Mouse (Mus musculus) gastrocnemius, postnatal 14 days (tissue): ENCODE results near the gene Snx10. TPM values are rescaled to one million over a fixed set of nuclear protein-coding genes. Genes with fewer than 3 reads are reported as not detected.

Experiments
- DNase-seq: peaks from one replicate; pipeline ENCODE4 v3.0.0; 2021; ENCODE audit warnings: mixed read lengths
- intact Hi-C: fragments of 180-260 bp; cut with DNase I; formaldehyde crosslinking; loops from one replicate; pipeline ENCODE4 v1.15.1; 2025; ENCODE audit warnings: low total_unique reads
- total RNA-seq, 2 experiments: library from RNA; stranded (reverse); gene quantifications; 2 replicates each; pipeline ENCODE4 v1.2.3; 2021

Snx10 gene
- total RNA-seq, 2 experiments from 2014 or later, result 5.2 to 5.3 TPM

DNA sequence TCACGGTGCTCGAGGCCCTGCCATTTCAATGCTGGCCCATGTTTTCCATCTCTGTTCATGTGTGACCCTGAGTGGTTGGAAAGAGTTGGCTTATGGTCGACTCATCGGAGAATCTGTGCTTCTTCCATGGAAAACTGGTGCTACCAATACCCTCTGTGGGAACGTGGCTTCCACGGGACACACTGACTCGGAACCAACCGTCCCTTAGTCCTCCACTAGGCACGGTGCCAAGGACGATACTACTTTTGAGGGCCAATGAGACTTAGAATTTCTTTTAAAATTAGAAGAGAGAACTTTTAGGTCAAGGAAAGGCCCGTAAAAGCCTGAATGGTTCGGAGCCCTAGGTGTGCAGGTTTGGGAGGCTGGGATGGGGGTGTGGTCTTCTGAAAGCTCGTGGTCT, 50.4 kb downstream of the Snx10 start:
- DNase-seq, result no peak
- intact Hi-C loops, result loop anchor here (10.0 kb wide), 1 partner anchor 59 kb away; no protein-coding TSS in a partner anchor

DNA sequence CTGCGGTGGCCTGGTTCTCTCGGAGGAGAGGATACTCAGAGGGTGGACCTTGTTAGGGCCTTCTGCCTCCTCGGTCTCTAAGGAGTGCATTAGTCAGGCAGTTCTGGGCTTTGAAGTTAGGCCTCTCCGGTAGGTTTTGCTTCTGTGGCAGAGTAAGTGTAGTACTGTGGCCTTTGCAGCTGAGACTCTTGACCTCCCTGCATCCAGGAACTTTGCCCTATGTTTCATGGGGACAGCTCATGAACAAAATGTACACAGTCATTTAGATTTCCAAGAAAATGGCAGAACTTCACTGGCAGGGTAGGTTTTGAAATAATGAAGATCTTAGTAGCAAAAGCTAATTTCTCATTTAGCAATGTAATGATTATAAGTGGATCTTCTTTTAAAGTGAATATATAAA, 54.7 kb downstream of the Snx10 start:
- intact Hi-C loops, result loop anchor here (2.0 to 10.0 kb wide), 2 partner anchors 64 to 370 kb away; no protein-coding TSS in a partner anchor
- no peak for DNase-seq

DNA sequence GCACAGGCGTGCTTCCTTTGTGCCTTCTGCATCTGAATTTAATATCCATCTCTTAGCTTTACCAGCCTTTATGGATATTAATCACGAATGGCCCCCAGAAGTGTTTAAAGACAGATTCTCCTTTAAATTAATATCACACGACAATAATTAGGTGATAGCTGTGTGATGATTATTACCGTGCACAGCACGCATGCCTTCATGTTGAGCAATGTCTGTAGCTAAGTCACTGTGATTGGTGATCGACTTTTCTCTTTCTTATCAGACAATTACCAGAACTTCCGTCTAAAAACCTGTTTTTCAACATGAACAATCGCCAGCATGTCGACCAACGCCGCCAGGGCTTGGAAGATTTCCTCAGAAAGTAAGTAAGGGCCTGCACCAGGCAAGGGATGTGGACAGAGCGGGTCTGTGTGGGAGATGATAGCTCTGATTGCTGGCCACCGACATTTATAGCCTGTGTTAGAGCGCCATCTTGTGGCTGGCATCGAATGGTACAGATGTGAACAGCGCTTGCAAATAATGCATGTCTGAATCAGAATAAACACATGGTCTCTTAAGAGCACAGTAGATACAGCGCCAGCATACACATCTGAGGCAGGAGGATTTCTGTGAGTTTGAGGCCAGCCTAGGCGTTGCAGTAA, 56.5 kb downstream of the Snx10 start:
- intact Hi-C loops, result loop anchor here (2.0 kb wide), 1 partner anchor 195 kb away; no protein-coding TSS in a partner anchor
- peak; percentile 81 for DNase-seq

DNA sequence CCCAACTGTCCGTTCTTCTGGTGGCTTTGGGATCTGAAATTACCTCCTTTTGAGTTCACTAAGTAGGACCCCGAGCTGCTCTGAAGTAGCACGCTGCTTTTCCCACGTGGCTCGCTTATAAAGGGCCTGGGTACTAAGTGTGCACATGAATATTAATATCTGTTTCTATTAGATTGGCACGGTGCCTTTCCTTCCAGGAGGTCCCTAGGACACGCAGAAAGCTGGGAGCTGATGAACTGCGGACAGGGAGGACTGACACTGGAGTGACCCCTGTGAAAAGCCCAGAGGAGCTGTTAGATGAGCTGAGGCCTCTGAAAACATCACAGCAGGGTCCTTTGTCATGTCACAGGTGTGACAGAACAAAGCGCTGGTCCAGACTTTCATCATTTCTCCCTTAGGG, 57.7 kb downstream of the Snx10 start:
- intact Hi-C loops, result loop anchor here (2.0 kb wide), 1 partner anchor 197 kb away; no protein-coding TSS in a partner anchor
- DNase-seq, result no peak

DNA sequence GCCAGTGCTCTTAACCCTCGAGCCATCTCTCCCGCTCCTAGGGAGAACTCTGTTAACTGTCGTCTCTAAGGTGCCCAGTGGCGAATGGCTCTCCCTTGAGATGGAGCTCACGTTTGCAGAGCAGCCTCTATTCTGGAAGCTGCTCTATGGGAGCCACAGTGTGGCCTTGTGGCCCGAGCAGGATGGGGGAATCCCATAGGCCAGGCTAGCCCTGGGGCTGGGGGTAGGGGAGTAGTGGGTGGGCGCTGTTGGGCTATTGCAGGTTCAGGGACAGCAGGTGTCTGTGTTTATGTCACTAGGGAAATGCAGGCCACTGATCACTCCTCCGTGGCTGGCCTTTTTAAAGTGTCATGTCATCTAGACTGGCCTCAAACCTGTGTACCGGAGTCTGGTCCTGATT, 58.4 kb downstream of the Snx10 start:
- intact Hi-C loops, result no loop called here
- no peak for DNase-seq

DNA sequence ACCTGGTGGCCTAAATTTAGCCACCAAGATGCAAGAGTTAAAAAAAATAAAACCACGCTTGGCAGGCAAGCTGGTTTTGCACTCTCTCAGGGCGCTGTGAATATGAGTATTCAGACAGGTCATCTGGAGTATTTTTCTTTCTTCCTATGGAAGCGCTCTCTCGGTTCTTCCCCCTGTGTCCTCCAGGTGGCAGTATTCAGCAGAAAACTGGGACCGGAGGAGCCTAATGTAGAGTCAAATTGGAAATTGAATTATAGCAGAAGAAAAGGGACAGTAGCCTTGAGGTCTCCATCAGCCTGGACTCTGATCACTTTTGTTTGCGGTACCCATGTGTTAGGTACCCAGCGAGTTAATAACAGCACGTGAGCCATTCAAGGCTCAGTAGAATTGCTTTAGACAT, 62.3 kb downstream of the Snx10 start:
- DNase-seq, result peak; percentile 50
- intact Hi-C loops, result loop anchor here (5.0 kb wide), 1 partner anchor 636 kb away; the partner anchor contains the start of gene Hoxa7

DNA sequence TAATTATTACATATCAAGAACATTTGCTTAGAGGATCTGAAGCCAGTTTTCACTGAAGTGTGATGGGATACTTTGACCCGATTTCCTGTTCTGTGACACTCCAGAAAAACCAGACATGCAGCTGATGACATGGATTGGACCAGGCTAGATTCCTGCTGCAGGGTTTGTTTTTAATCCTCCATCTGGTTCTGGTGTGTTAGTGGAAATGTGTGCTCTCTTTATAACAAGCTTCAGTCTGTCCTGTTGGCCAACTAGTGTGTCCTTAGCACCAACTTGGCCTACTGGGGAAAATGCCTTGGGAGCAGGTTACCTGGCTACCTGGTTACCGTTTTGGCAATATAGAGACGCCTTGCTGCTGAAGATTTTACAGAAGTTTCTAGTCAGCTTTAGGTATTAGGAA, 63.6 kb downstream of the Snx10 start:
- no peak for DNase-seq

DNA sequence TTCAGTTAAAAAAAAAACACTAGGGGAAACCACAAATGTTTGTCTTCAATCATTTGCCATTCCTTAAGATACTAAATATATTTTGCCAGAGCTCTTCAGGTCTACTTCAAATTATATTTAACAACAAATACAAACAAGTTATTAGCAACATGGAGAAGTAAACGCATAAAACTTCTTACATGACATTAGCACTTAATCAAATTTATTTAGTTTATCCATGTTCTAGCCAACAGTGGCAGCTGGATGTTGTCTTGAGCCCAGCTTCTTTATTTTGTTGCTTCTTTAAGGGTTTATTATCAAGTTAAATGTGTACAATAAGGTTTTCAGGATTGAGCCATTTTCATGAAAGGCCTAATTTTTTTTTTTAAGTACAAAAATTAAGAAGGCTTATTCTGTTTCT, 67.6 kb downstream of the Snx10 start:
- DNase-seq, result no peak
- intact Hi-C loops, result no loop called here

More for the DNA sequence above, 63.6 kb downstream of the Snx10 start:
- intact Hi-C loops, result loop anchor here (5.0 kb wide), 1 partner anchor 635 kb away; the partner anchor contains the start of gene Hoxa7

DNA sequence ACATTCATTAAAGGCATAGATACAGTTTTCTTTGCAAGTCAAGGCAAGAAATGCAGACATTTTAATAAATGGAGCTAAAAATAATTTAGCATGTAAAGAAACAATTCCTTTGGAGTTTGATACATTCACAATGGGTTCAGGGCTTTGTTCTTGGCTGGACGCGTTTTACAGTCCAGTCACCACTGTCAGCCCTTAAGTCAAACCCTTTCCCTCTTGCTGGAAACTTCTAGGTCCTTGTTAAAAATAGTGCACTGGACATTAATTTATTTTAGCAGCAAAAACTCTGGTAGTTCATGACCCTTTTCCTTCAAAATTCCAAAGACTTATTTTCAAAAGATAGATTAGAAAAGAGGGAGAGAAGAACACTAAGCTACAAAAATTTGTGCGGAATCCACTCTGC, 68.1 kb downstream of the Snx10 start:
- intact Hi-C loops, result loop anchor here (2.0 kb wide), 1 partner anchor 265 kb away; no protein-coding TSS in a partner anchor
- DNase-seq, result no peak

DNA sequence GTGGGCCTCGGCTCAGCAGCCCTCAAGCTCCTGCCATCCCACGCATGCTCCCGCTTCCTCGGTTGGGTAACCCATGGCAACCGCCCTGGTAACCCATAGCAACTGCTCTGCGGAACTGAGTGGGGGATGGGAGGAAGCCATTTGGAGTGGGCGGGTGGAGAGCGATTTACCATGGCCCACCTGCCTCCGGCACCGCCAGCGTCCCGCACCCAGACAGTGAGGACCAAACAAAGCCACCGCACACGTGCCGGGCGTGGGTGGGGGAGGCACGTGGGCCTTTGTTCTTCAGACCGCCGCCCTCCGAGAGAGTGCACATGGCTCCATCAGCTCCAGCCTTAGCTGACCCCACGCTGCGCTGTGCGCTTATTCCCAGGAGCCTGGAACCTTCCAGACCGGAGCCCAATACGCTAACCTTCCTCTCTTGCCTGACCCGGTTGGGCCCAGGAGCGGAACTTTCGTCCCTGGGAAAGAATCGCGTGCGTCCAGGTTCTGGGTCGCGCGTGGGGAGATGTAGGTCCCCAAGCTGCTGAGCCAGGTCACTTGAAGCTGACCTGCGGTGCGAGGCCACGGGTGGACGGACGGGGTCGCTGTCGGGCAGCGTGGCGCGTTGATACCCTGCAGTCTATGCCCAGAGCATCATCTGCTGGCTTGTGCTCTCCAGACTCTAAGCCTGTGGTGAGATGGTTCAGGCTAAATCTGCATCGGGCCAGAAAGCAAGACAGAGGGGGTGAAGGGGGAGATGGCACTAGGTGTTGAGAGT, 68.8 kb downstream of the Snx10 start:
- peak; percentile 73 for DNase-seq
- intact Hi-C loops, result loop anchor here (2.0 kb wide), 1 partner anchor 264 kb away; no protein-coding TSS in a partner anchor

DNA sequence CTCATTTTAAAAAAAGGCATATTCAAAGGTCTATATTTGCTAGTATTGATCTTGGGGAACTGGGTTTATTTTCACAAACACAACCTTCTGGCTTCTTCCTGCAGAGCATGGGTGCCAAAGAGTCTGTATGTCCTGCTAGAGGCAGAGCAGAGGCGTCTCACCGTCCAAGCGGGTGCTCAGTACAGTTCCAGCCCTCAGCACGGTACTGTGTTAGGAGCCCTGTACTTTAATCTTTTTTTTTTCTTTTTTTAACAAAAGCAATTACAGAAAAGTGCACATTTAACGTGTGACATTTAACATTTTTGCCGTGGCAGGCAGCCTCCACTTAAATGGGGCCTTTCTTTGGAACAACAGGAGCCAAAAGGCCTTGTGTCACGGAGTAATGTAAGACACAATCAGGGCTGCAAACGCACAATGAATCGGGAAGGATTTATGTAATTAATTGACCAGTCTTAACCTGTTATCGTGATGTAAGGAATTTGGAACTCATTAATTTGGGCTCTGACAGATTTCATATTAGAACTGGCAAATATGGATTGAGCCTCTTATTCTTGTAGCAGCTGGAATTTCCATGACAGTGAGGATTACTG, 69.8 kb downstream of the Snx10 start:
- intact Hi-C loops, result loop anchor here (2.0 kb wide), 1 partner anchor 263 kb away; no protein-coding TSS in a partner anchor
- no peak for DNase-seq

DNA sequence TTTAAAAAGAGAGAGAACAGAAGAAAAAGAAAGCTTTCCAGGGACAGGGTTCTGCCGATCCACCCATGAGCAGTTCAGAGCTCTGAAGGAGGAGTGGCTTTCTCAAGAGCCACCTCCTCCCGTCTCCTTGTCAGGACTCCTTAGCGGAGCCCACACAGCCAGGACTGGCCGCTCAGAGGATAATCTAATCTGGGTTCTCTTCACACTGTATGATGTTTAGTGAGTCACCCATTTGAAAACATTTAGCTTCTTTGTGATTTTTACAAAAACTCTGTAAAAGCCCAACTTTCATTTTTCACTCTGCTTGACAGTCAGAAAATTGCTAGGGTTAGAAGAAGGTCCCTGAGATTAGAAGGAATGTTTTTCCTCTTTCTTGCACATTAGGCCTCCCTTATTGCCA, 70.8 kb downstream of the Snx10 start:
- intact Hi-C loops, result no loop called here
- DNase-seq, result no peak

DNA sequence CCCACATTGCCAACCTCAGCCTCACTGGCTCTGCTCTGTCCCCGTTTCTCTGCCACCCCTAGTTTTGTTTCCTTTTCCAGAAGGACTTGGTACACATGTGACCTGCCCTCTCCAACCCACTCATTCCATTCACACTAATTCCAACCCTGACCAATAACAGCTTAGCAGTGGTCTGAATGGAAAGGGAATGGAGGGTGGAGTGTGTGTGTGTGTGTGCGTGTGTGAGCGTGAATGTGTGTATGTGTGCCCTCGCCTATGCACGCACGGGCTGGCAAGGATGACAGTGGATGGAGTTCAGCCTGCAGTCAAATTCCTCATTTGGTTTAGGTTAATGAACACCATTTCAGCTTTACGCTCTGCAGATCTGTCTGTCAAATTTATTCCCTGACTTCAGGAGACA, 74.4 kb downstream of the Snx10 start:
- DNase-seq, result no peak
- intact Hi-C loops, result no loop called here

DNA sequence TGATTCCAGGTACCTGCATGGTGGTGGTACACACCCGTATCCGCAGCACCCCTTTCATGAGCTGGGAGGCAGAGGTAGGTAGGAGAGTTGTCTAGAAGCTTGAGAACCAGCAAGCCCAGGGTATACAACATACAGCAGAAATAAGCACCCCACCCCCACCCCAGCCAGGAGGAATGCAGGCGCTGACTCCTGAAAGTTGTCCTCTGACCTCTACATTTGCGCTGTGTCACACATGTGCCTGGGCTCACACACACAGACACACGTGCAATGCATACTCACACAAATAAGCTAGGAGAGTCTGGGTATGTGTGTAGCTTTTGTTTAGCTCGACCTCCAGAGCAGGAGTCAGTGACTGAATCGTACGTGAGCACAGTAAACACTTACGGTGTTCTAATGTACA, 76.7 kb downstream of the Snx10 start:
- intact Hi-C loops, result no loop called here
- DNase-seq, result no peak

DNA sequence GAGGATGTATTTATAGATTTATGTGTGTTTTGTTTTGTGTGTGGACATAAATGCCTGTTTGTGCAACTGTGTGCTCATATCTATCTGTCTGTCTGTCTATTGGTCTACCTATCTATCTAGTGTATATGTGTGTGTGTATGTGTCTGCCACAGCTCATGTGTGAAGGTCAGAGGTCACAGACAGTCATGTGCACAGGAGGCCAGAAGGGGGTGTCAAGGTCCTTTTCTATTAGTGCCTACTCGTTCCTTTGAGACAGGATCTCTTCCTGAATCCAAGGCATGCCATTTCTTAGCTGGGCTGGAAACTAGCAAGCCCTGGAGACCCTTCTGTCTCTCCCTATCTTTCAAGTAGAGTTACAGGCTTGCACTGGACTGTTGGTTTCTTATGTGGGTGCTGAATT, 78.6 kb downstream of the Snx10 start:
- no peak for DNase-seq
- intact Hi-C loops, result no loop called here

DNA sequence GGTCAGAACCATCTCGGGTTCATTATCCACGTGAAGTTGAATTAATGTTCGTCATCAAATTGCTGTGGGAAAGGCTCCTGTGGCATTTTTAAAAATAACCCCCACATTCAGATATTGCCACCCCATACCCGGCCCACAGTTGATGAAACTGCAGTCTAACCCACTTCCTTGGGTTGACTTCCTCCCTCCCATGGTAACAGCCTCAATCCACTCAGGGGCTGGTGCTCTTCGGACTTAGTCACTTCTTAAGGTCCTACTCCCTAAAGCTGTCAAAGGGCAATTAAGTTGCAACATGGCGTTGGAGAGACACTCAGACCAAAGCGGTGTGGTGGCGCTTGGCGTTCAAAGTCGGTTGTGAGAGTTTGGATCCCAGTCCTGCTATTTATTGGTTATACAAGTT, 80.0 kb downstream of the Snx10 start:
- intact Hi-C loops, result no loop called here
- no peak for DNase-seq

DNA sequence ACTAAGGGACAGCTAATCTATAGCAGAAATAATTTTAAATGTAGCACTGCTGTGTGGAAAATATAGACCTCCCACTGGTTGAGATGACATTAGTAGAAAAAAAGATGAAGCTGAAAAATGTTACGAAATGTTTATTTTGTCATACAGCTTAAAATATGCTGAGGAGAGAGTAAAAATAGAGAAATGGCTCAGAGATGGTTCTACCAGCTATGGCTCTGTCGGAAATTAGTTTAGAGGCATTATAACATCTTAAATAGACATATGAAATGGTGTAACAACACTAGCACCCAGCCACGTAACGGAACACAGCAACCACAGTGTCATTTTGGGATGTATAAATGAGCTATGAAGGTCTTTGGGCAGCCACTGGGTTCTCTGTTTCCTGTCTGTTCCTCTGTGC, 82.5 kb downstream of the Snx10 start:
- intact Hi-C loops, result no loop called here
- DNase-seq, result no peak

DNA sequence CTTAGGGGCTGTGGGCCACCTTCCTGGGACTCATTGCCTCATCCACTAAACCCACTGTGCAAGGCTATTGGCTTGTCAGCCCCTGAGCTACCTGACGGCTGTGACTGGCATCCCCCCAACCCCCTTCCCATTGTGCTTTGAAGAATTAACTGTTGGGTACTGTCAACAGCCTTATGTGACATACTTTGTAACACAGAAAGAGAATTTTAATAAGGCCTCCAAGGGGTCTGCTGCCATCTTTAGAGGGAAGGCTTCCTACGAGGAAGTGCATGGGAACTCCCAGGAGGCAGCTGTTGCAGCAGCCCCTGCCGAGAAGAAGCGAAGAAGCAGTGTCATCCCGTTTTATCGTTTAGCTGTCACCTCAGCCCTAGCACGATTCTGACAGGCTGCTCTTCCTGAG, 83.1 kb downstream of the Snx10 start:
- DNase-seq, result no peak
- intact Hi-C loops, result no loop called here

DNA sequence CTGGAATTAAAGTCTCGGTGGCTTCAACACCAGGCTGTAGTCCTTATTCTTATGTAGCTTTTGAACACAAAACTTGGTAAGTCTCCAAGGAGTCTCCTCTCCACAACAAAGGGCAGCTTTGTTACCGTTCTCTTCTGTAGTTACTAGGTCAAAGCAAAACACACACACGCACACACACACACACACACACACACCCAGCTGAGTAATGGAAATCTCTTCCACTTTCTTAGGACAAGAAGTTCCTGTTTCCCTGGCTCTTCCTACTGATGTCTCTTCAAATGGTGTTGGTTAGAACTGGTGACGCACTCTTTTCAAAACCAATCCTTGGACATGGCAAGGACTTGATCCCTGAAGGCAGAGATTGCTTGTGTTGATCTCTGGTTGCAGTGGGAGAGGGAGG, 87.9 kb downstream of the Snx10 start:
- intact Hi-C loops, result no loop called here

DNA sequence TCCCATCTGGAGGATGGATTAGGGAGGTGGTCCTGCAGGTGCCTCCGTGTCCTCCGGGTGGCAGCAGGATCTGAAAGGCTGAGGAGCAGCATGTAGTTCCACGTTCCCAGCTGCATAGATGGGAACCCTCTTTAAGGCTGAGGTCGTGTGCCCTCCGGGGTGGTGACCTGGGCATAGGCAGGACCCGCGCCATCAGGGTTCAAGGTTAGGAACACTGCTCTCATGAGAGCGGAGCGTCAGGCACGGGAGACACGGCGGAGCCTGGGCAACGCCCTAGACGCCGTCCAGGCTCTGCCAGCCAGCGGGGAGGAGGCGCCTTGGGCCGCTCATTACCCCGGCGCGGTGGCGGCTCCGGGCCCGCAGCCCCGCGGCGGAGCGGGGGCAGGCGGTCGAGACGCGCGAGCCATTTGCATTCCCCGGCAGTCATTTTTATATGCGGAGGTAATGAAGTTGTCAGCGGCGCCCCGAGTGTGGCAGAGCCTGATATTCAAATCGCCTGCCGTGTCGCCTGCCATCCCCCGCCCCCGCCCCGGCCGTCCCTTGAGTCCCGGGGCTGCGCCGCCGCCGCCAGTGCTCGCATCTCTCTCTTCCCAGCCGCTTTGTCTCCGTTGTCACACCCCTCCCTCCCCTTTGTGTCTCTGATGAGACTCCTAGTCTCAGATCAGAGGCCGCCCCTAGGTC, 88.8 kb downstream of the Snx10 start:
- peak; percentile 18 for DNase-seq
- intact Hi-C loops, result no loop called here

More for the DNA sequence above, 87.9 kb downstream of the Snx10 start:
- DNase-seq, result no peak
